In the genomic region with DNA sequence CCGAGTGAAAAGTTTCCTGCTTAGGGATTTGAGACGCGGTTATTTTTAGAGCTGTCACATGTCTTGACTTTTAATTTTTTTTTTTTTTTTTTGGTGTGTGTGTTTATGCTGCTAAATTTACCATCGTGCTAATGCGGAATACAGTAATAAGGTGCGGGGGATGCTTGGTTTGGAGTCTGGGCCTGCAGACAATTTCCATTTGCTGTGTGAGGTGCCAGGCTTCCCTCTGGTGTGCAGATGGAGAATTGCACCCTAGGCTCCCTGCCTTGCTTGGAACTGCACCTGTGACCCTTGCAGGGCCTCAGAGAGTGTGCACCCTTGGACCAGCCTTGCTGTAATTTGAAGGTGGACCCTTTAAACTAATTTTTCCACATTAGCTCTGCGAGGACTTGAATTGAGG, we compare ENCODE assay signal across 1 mouse cellular context.
TF ChIP-seq lines count a peak whose summit lies in the region.

No protein-coding gene starts in this region.

TF ChIP-seq in CH12.LX, 34 proteins besides CTCF, POLR2A, EP300 and RAD21 (continued from another document):
- peak; percentile 53; the same call in 1 of the 2 replicates for TF ChIP-seq MYC (IDR thresholded peaks at IDR 0.05; ENCODE audit: low read depth, low read length)
- no peak; the same call in 1 of the 2 replicates for TF ChIP-seq BHLHE40 (IDR thresholded peaks at IDR 0.05; ENCODE audit: low read depth, low read length)
- 0 out of 2 replicates have a peak, but pooled peaks have one; percentile 16 for TF ChIP-seq NRF1 (IDR thresholded peaks at IDR 0.05; ENCODE audit: low read depth, low read length)
- peak; percentile 70 for TF ChIP-seq ZNF384 (IDR thresholded peaks at IDR 0.05; ENCODE audit: low read depth, low read length)
- peak; percentile 84 for TF ChIP-seq MEF2A (IDR thresholded peaks at IDR 0.05; ENCODE audit: borderline replicate concordance, low read depth, low read length)
- TF ChIP-seq MAX (IDR thresholded peaks at IDR 0.05; ENCODE audit: low read length), result no peak; the same call in 1 of the 2 replicates
- TF ChIP-seq ZC3H11A (IDR thresholded peaks at IDR 0.05; ENCODE audit: low read depth, low read length), result peak; percentile 97
- TF ChIP-seq NELFE (IDR thresholded peaks at IDR 0.05; ENCODE audit: low read depth, low read length), result peak; percentile 48; the same call in 1 of the 2 replicates
- peak; percentile 74; the same call in 1 of the 2 replicates for TF ChIP-seq MAZ (IDR thresholded peaks at IDR 0.05; ENCODE audit: low read depth, low read length)
TF ChIP-seq in CH12.LX: peak in this region for 13.
